Mouse (Mus musculus) MEL (cell line): ENCODE data around the gene Apol8.

Experiments used
- CHD2 ChIP-seq: IDR thresholded peaks from 2 replicates; pipeline ENCODE4 v1.6.1; 2011; ENCODE audit warnings: low read length, improper control_type of control experiment
- CTCF ChIP-seq, 3 experiments: IDR thresholded peaks in 2 of 3; conservative IDR thresholded peaks in 1 of 3; 2 replicates each; pipeline ENCODE4 v1.5.1; 2011 to 2012; ENCODE audit warnings: low read length in 3 of 3, low read depth in 2 of 3, mild to moderate bottlenecking in 2 of 3, improper control_type of control experiment in 1 of 3, inconsistent platforms in 1 of 3, mixed read lengths in 1 of 3, moderate library complexity in 1 of 3; ENCODE audit not compliant: control insufficient read depth in 1 of 3, insufficient read depth in 1 of 3, poor library complexity in 1 of 3, severe bottlenecking in 1 of 3
- GABPA ChIP-seq: IDR thresholded peaks from 2 replicates; pipeline ENCODE4 v1.6.1; 2012; ENCODE audit warnings: low read depth, mild to moderate bottlenecking, inconsistent platforms, low read length, improper control_type of control experiment, moderate library complexity
- MAZ ChIP-seq: IDR thresholded peaks from 2 replicates; pipeline ENCODE4 v1.6.1; 2012; ENCODE audit warnings: low read depth, mild to moderate bottlenecking, inconsistent platforms, low read length, improper control_type of control experiment
- POLR2A ChIP-seq, 2 experiments: IDR thresholded peaks; 2 replicates each; pipeline ENCODE4 v1.6.1; 2011 to 2012; ENCODE audit warnings: low read length in 2 of 2, mild to moderate bottlenecking in 2 of 2, control low read depth in 1 of 2, improper control_type of control experiment in 1 of 2, low read depth in 1 of 2, moderate library complexity in 1 of 2; ENCODE audit not compliant: control insufficient read depth in 1 of 2, insufficient read depth in 1 of 2, poor library complexity in 1 of 2
- TCF12 ChIP-seq: IDR thresholded peaks from 2 replicates; pipeline ENCODE4 v1.6.1; 2014; ENCODE audit warnings: low read depth, mild to moderate bottlenecking, inconsistent platforms, low read length, improper control_type of control experiment, moderate library complexity
- ZKSCAN1 ChIP-seq: IDR thresholded peaks from 2 replicates; pipeline ENCODE4 v1.6.1; 2012; ENCODE audit warnings: low read depth, mild to moderate bottlenecking, inconsistent platforms, low read length, improper control_type of control experiment, moderate library complexity
- ZNF384 ChIP-seq: IDR thresholded peaks from 2 replicates; pipeline ENCODE4 v1.6.1; 2012; ENCODE audit warnings: low read depth, mild to moderate bottlenecking, inconsistent platforms, low read length, improper control_type of control experiment

GRCm38 (mm10) chr15:77801188-77801587 lies 44.4 kb upstream of the Apol8 start:
- TF ChIP-seq CTCF (IDR thresholded peaks at IDR 0.05 in 2 of 3, conservative IDR thresholded peaks at IDR 0.05 in 1 of 3; ENCODE audit: control insufficient read depth in 1 of 3, insufficient read depth in 1 of 3, low read depth in 2 of 3, low read length in 3 of 3, poor library complexity in 1 of 3, severe bottlenecking in 1 of 3) (no peak), CHD2 (no peak), POLR2A (IDR thresholded peaks at IDR 0.05; ENCODE audit: control insufficient read depth in 1 of 2, insufficient read depth in 1 of 2, low read depth in 1 of 2, low read length in 2 of 2, poor library complexity in 1 of 2) (no peak), ZNF384 (no peak), GABPA (no peak), TCF12 (no peak), MAZ (no peak), ZKSCAN1 (no peak)
